Mouse (Mus musculus) embryo, embryonic 11 days (tissue): Measurements from ENCODE around the gene E2f3.

Experiments
- DNase-seq: peaks from one replicate; pipeline ENCODE4 v3.0.0-alpha.2; 2015

Gene E2f3

GRCm38 (mm10) chr13:29977358-29977757, 8.5 kb downstream of the E2f3 start:
- no peak for DNase-seq

GRCm38 (mm10) chr13:29974066-29974465, 11.8 kb downstream of the E2f3 start:
- DNase-seq, result no peak

- no peak for DNase-seq
Measured at GRCm38 (mm10) chr13:29973610-29974009, 12.3 kb downstream of the E2f3 start.

- DNase-seq, result no peak
Measured at GRCm38 (mm10) chr13:29970333-29970732, 15.5 kb downstream of the E2f3 start.

GRCm38 (mm10) chr13:29968636-29969035, 17.2 kb downstream of the E2f3 start:
- DNase-seq, result no peak

- no peak for DNase-seq
Measured at GRCm38 (mm10) chr13:29967367-29967766, 18.5 kb downstream of the E2f3 start.

GRCm38 (mm10) chr13:29966966-29967365, 18.9 kb downstream of the E2f3 start:
- DNase-seq, result no peak

- DNase-seq, result no peak
Measured at GRCm38 (mm10) chr13:29964087-29964486, 21.8 kb downstream of the E2f3 start.

GRCm38 (mm10) chr13:29960416-29960815, 25.4 kb downstream of the E2f3 start:
- DNase-seq, result no peak

GRCm38 (mm10) chr13:29957731-29958254, 28.1 kb downstream of the E2f3 start:
- peak; percentile 52 for DNase-seq

- no peak for DNase-seq
Measured at GRCm38 (mm10) chr13:29956821-29957421, 28.9 kb downstream of the E2f3 start.

GRCm38 (mm10) chr13:29955296-29955695, 30.6 kb downstream of the E2f3 start:
- no peak for DNase-seq

GRCm38 (mm10) chr13:29954741-29955140, 31.1 kb downstream of the E2f3 start:
- no peak for DNase-seq

- DNase-seq, result no peak
Measured at GRCm38 (mm10) chr13:29953417-29954045, 32.3 kb downstream of the E2f3 start.

GRCm38 (mm10) chr13:29946045-29946444, 39.8 kb downstream of the E2f3 start:
- no peak for DNase-seq

GRCm38 (mm10) chr13:29944915-29945570, 40.8 kb downstream of the E2f3 start:
- DNase-seq, result no peak

- DNase-seq, result no peak
Measured at GRCm38 (mm10) chr13:29944493-29944892, 41.4 kb downstream of the E2f3 start.

- DNase-seq, result no peak
Measured at GRCm38 (mm10) chr13:29943541-29944039, 42.3 kb downstream of the E2f3 start.

GRCm38 (mm10) chr13:29940071-29940470, 45.8 kb downstream of the E2f3 start:
- no peak for DNase-seq

GRCm38 (mm10) chr13:29939399-29939798, 46.5 kb downstream of the E2f3 start:
- DNase-seq, result no peak

GRCm38 (mm10) chr13:29938776-29939175, 47.1 kb downstream of the E2f3 start:
- DNase-seq, result no peak

GRCm38 (mm10) chr13:29926168-29926567, 59.7 kb downstream of the E2f3 start:
- no peak for DNase-seq

GRCm38 (mm10) chr13:29919841-29920240, 66.0 kb downstream of the E2f3 start:
- DNase-seq, result no peak

- no peak for DNase-seq
Measured at GRCm38 (mm10) chr13:29916561-29916960, 69.3 kb downstream of the E2f3 start.
